Mouse (Mus musculus) bone marrow macrophage, adult 2 months (primary cell): ENCODE results near the gene Btn2a2. TPM values are rescaled to one million over a fixed set of nuclear protein-coding genes. Genes with fewer than 3 reads are reported as not detected.

Experiments
- H3K27ac ChIP-seq: 2 replicates; pipeline ENCODE4 v1.5.1; 2012; ENCODE audit warnings: low read depth, low read length; ENCODE audit not compliant: insufficient read depth
- H3K4me1 ChIP-seq: 2 replicates; pipeline ENCODE4 v1.6.1; 2012; ENCODE audit warnings: low read length; ENCODE audit not compliant: control insufficient read depth, insufficient read depth
- H3K4me3 ChIP-seq: 2 replicates; pipeline ENCODE4 v1.5.1; 2012; ENCODE audit warnings: mild to moderate bottlenecking, low read length, moderate library complexity; ENCODE audit not compliant: insufficient read depth
- CTCF ChIP-seq: IDR thresholded peaks from 2 replicates; pipeline ENCODE4 v1.5.1; 2012; ENCODE audit warnings: low read depth, mild to moderate bottlenecking, low read length, moderate library complexity
- POLR2A ChIP-seq: IDR thresholded peaks from 2 replicates; pipeline ENCODE4 v1.6.1; 2012; ENCODE audit warnings: mild to moderate bottlenecking, low read depth, low read length, borderline replicate concordance
- polyA plus RNA-seq: library from polyadenylated mRNA; stranded (reverse); fragments of >200 nt; gene quantifications from 2 replicates; pipeline ENCODE4 v1.2.4, GENCODE M21; 2012; ENCODE audit not compliant: missing spikeins, insufficient read depth, insufficient read length

The Btn2a2 gene
- polyA plus RNA-seq, 1 experiment, result not detected

- H3K4me3 ChIP-seq, result 0 out of 2 replicates have a peak overlapping the region, but pooled peaks have one; percentile 2
- no peak overlapping the region for H3K27ac ChIP-seq
- TF ChIP-seq CTCF (no peak), POLR2A (no peak)
- peaks cover 12% of the 10 kb centered on the region for H3K4me1 ChIP-seq
These were observed 35.3 kb upstream of the Btn2a2 start for GRCm38 (mm10) chr13:23523976-23524375.

GRCm38 (mm10) chr13:23521703-23522102 is 33.0 kb upstream of the Btn2a2 start:
- H3K4me3 ChIP-seq, result no peak overlapping the region; the same call in 1 of the 2 replicates
- H3K4me1 ChIP-seq, result peaks cover 7% of the 10 kb centered on the region
- no peak for TF ChIP-seq POLR2A
- TF ChIP-seq CTCF, result no peak
- no peak overlapping the region for H3K27ac ChIP-seq

- H3K4me1 ChIP-seq, result peaks cover 10% of the 10 kb centered on the region
- TF ChIP-seq CTCF (no peak), POLR2A (no peak)
- H3K4me3 ChIP-seq, result peak overlapping the region; percentile 57
- H3K27ac ChIP-seq, result peak overlapping the region; percentile 32
These were observed 30.8 kb upstream of the Btn2a2 start for GRCm38 (mm10) chr13:23519416-23519815.

GRCm38 (mm10) chr13:23518885-23519284 is 30.2 kb upstream of the Btn2a2 start:
- Histone ChIP-seq H3K4me1 (peaks cover 8% of the 10 kb centered on the region), H3K4me3 (peak overlapping the region; percentile 57), H3K27ac (peak overlapping the region; percentile 32)
- no peak for TF ChIP-seq CTCF
- no peak for TF ChIP-seq POLR2A

GRCm38 (mm10) chr13:23518295-23518603 is 29.6 kb upstream of the Btn2a2 start:
- peak overlapping the region; percentile 57 for H3K4me3 ChIP-seq
- peaks cover 8% of the 10 kb centered on the region for H3K4me1 ChIP-seq
- H3K27ac ChIP-seq, result peak overlapping the region; percentile 65
- TF ChIP-seq POLR2A (no peak), CTCF (no peak)

GRCm38 (mm10) chr13:23517603-23518294 is 29.1 kb upstream of the Btn2a2 start:
- TF ChIP-seq POLR2A (no peak), CTCF (no peak)
- peak overlapping the region; percentile 58 for H3K4me3 ChIP-seq
- H3K4me1 ChIP-seq, result peaks cover 8% of the 10 kb centered on the region
- H3K27ac ChIP-seq, result peak overlapping the region; percentile 65

- Histone ChIP-seq H3K4me3 (peak overlapping the region; percentile 58), H3K4me1 (peaks cover 8% of the 10 kb centered on the region), H3K27ac (peak overlapping the region; percentile 24; the same call in 1 of the 2 replicates)
- TF ChIP-seq CTCF (no peak), POLR2A (no peak)
These were observed 28.4 kb upstream of the Btn2a2 start for GRCm38 (mm10) chr13:23516822-23517602.

GRCm38 (mm10) chr13:23515826-23516620 is 27.4 kb upstream of the Btn2a2 start:
- Histone ChIP-seq H3K4me1 (peaks cover 8% of the 10 kb centered on the region), H3K27ac (no peak overlapping the region), H3K4me3 (0 out of 2 replicates have a peak overlapping the region, but pooled peaks have one; percentile 8)
- no peak for TF ChIP-seq POLR2A
- no peak for TF ChIP-seq CTCF

GRCm38 (mm10) chr13:23515281-23515680 is 26.6 kb upstream of the Btn2a2 start:
- Histone ChIP-seq H3K4me1 (peaks cover 10% of the 10 kb centered on the region), H3K27ac (no peak overlapping the region)
- TF ChIP-seq CTCF (no peak), POLR2A (no peak)

More at GRCm38 (mm10) chr13:23515281-23515680, 26.6 kb upstream of the Btn2a2 start:
- H3K4me3 ChIP-seq, result no peak overlapping the region
